23 mouse cellular contexts compared by ENCODE assay signal in genomic region chr13:47818924-47819564, GRCm38 (mm10).
DNase-seq lines count a peak whose midpoint lies in the region; ATAC-seq and TF ChIP-seq lines count a peak whose summit lies in the region.
"Had no signal": no experiment of that assay in that cellular context is flagged by ENCODE, and none has a peak within 500 bp of the region (broad histone marks: within the 10 kb centered on the region; RNA-seq: fewer than 3 reads in every experiment).

No protein-coding gene starts in this region.

- no peak for TF ChIP-seq EP300 in stomach, postnatal 0 days (optimal IDR thresholded peaks at IDR 0.05)

- H3K27ac ChIP-seq in lung, embryonic 14.5 days (ENCODE audit: low read depth) = peak overlapping the region; percentile 26; the same call in 1 of the 2 replicates
- 0 out of 2 replicates have a peak overlapping the region, but pooled peaks have one; percentile 20 for H3K27ac ChIP-seq in stomach, postnatal 0 days (replicated peaks)
- H3K27ac ChIP-seq in midbrain, embryonic 14.5 days (replicated peaks; ENCODE audit: low read depth, low read length) = no peak overlapping the region
- no peak overlapping the region for H3K27ac ChIP-seq in forebrain, postnatal 0 days (ENCODE audit: low read depth, low read length)
- H3K27ac ChIP-seq: embryonic facial prominence, embryonic 13.5 days; hindbrain, embryonic 15.5 days; limb, embryonic 15.5 days; liver, embryonic 15.5 days; midbrain, embryonic 15.5 days had no signal

- H3K4me3 ChIP-seq in lung, embryonic 14.5 days (ENCODE audit: low read depth, low read length) = no peak overlapping the region
- H3K4me3 ChIP-seq in lung, adult 2 months (replicated peaks; ENCODE audit: extremely low read depth, low read depth, low read length) = no peak overlapping the region
- H3K4me3 ChIP-seq in stomach, postnatal 0 days (ENCODE audit: low read depth, low read length) = no peak overlapping the region
- H3K4me3 ChIP-seq in midbrain, embryonic 14.5 days (replicated peaks; ENCODE audit: low read depth, low read length) = no peak overlapping the region
- H3K4me3 ChIP-seq in forebrain, postnatal 0 days (ENCODE audit: low read depth, low read length) = no peak overlapping the region
- H3K4me3 ChIP-seq: embryonic facial prominence, embryonic 13.5 days; hindbrain, embryonic 15.5 days; limb, embryonic 15.5 days; liver, embryonic 15.5 days; megakaryocyte, embryonic 14.5 days; midbrain, embryonic 15.5 days; myocyte had no signal

- no peaks in the 10 kb centered on the region for H3K27me3 ChIP-seq in lung, embryonic 14.5 days (ENCODE audit: insufficient read depth, low read length)
- H3K27me3 ChIP-seq in stomach, postnatal 0 days (ENCODE audit: control insufficient read depth, insufficient read depth, low read length) = no peaks in the 10 kb centered on the region
- H3K27me3 ChIP-seq in midbrain, embryonic 14.5 days (ENCODE audit: control insufficient read depth, insufficient read depth, low read length) = no peaks in the 10 kb centered on the region
- H3K27me3 ChIP-seq in forebrain, postnatal 0 days (ENCODE audit: insufficient read depth, low read length) = no peaks in the 10 kb centered on the region
- H3K27me3 ChIP-seq: embryonic facial prominence, embryonic 13.5 days; hindbrain, embryonic 15.5 days; limb, embryonic 15.5 days; liver, embryonic 15.5 days; megakaryocyte, embryonic 14.5 days; midbrain, embryonic 15.5 days; Patski had no signal

- no peak overlapping the region for H3K9ac ChIP-seq in lung, embryonic 14.5 days
- H3K9ac ChIP-seq in stomach, postnatal 0 days (ENCODE audit: low read length) = no peak overlapping the region
- no peak overlapping the region for H3K9ac ChIP-seq in midbrain, embryonic 14.5 days (replicated peaks; ENCODE audit: low read length)
- no peak overlapping the region for H3K9ac ChIP-seq in forebrain, postnatal 0 days
- H3K9ac ChIP-seq: embryonic facial prominence, embryonic 13.5 days; hindbrain, embryonic 15.5 days; limb, embryonic 15.5 days; liver, embryonic 15.5 days; midbrain, embryonic 15.5 days had no signal

- 18% methylated on average over 9 of the region's 9 CpGs for WGBS in lung, embryonic 14.5 days
- 35% methylated on average over 9 of the region's 9 CpGs for WGBS in lung, adult 2 months
- WGBS in stomach, postnatal 0 days = 30% methylated on average over 9 of the region's 9 CpGs
- 83% methylated on average over 9 of the region's 9 CpGs for WGBS in midbrain, embryonic 14.5 days
- 84% methylated on average over 9 of the region's 9 CpGs for WGBS in forebrain, postnatal 0 days

- peaks cover 5% of the 10 kb centered on the region; the same call in 1 of the 2 replicates for H3K4me1 ChIP-seq in lung, embryonic 14.5 days (ENCODE audit: insufficient read depth)
- no peaks in the 10 kb centered on the region for H3K4me1 ChIP-seq in lung, adult 2 months (ENCODE audit: control insufficient read depth, insufficient read depth, low read length)
- no peaks in the 10 kb centered on the region; the same call in 1 of the 2 replicates for H3K4me1 ChIP-seq in stomach, postnatal 0 days (replicated peaks; ENCODE audit: control insufficient read depth, insufficient read depth)
- no peaks in the 10 kb centered on the region for H3K4me1 ChIP-seq in midbrain, embryonic 14.5 days (ENCODE audit: control insufficient read depth, insufficient read depth, low read length)
- H3K4me1 ChIP-seq in forebrain, postnatal 0 days (ENCODE audit: insufficient read depth) = no peaks in the 10 kb centered on the region
- H3K4me1 ChIP-seq: embryonic facial prominence, embryonic 13.5 days; hindbrain, embryonic 15.5 days; limb, embryonic 15.5 days; liver, embryonic 15.5 days; megakaryocyte, embryonic 14.5 days; midbrain, embryonic 15.5 days had no signal

- TF ChIP-seq POLR2A in lung, adult 2 months (IDR thresholded peaks at IDR 0.05; ENCODE audit: borderline replicate concordance, extremely low read depth, low read depth, low read length) = no peak

- ATAC-seq in lung, embryonic 14.5 days (ENCODE audit: insufficient read depth) = peak; percentile 86
- ATAC-seq in stomach, postnatal 0 days (ENCODE audit: low FRiP score, low TSS enrichment) = peak; percentile 91
- no peak for ATAC-seq in midbrain, embryonic 14.5 days (ENCODE audit: low FRiP score, low TSS enrichment)
- no peak for ATAC-seq in forebrain, postnatal 0 days
- ATAC-seq: CD4-positive, CD25-positive, alpha-beta regulatory T cell, adult 4 months; midbrain, embryonic 15.5 days; Patski had no signal

- DNase-seq in adrenal gland, adult 2 months = peak; percentile 43
- DNase-seq in adrenal gland, adult 18-20 months (ENCODE audit: low spot score in 2 of 2) = no peak
- DNase-seq in lung, embryonic 14.5 days = peak; percentile 79
- no peak for DNase-seq in lung, adult 2 months
- DNase-seq in lung, postnatal 10 days = peak; percentile 35
- peak; percentile 80 for DNase-seq in stomach, postnatal 0 days (ENCODE audit: low spot score)
- no peak for DNase-seq in midbrain, embryonic 14.5 days
- no peak for DNase-seq in forebrain, postnatal 0 days
- DNase-seq: cerebellum, postnatal 10 days; kidney, adult 11 months; kidney, postnatal 10 days; thymus, adult 18-20 months; thymus, postnatal 4 days had no signal

- no peak for TF ChIP-seq CTCF in lung, embryonic 14.5 days (IDR thresholded peaks at IDR 0.05; ENCODE audit: low read depth)
- TF ChIP-seq CTCF in lung, adult 2 months (IDR thresholded peaks at IDR 0.05; ENCODE audit: insufficient read depth, low read length) = no peak
- no peak for TF ChIP-seq CTCF in stomach, postnatal 0 days (IDR thresholded peaks at IDR 0.05; ENCODE audit: low read depth)
- no peak for TF ChIP-seq CTCF in forebrain, postnatal 0 days (IDR thresholded peaks at IDR 0.05; ENCODE audit: low read depth)

- no peaks in the 10 kb centered on the region for H3K9me3 ChIP-seq in lung, embryonic 14.5 days (ENCODE audit: low read depth, low read length)
- H3K9me3 ChIP-seq in stomach, postnatal 0 days (ENCODE audit: control insufficient read depth, low read length) = no peaks in the 10 kb centered on the region
- H3K9me3 ChIP-seq in midbrain, embryonic 14.5 days (ENCODE audit: control insufficient read depth, low read length) = no peaks in the 10 kb centered on the region
- H3K9me3 ChIP-seq in forebrain, postnatal 0 days (ENCODE audit: low read length) = no peaks in the 10 kb centered on the region
- H3K9me3 ChIP-seq: embryonic facial prominence, embryonic 13.5 days; hindbrain, embryonic 15.5 days; limb, embryonic 15.5 days; liver, embryonic 15.5 days; midbrain, embryonic 15.5 days had no signal

- no peaks in the 10 kb centered on the region for H3K36me3 ChIP-seq in lung, embryonic 14.5 days (ENCODE audit: insufficient read depth)
- no peaks in the 10 kb centered on the region for H3K36me3 ChIP-seq in stomach, postnatal 0 days (ENCODE audit: control insufficient read depth, insufficient read depth, low read length)
- no peaks in the 10 kb centered on the region for H3K36me3 ChIP-seq in midbrain, embryonic 14.5 days (ENCODE audit: control insufficient read depth, insufficient read depth, low read length)
- H3K36me3 ChIP-seq in forebrain, postnatal 0 days (ENCODE audit: insufficient read depth) = no peaks in the 10 kb centered on the region
- H3K36me3 ChIP-seq: embryonic facial prominence, embryonic 13.5 days; hindbrain, embryonic 15.5 days; limb, embryonic 15.5 days; liver, embryonic 15.5 days; midbrain, embryonic 15.5 days had no signal

- H3K4me2 ChIP-seq in lung, embryonic 14.5 days = no peak overlapping the region
- no peak overlapping the region for H3K4me2 ChIP-seq in stomach, postnatal 0 days (replicated peaks; ENCODE audit: low read depth)
- no peak overlapping the region for H3K4me2 ChIP-seq in midbrain, embryonic 14.5 days (ENCODE audit: low read length)
- H3K4me2 ChIP-seq in forebrain, postnatal 0 days (ENCODE audit: low read depth) = no peak overlapping the region
- H3K4me2 ChIP-seq: embryonic facial prominence, embryonic 13.5 days; heart, embryonic 11.5 days; hindbrain, embryonic 15.5 days; limb, embryonic 15.5 days; liver, embryonic 15.5 days; midbrain, embryonic 15.5 days had no signal

Comparison
In these comparisons a context has a peak if more than half of its experiments do, and no peak if none do; other contexts are left out.
1. DNase-seq: peak in adrenal gland, adult 2 months (single experiment), lung, embryonic 14.5 days (single experiment), lung, postnatal 10 days (single experiment) and stomach, postnatal 0 days (single experiment); none in adrenal gland, adult 18-20 months (0 of 2), lung, adult 2 months (single experiment), midbrain, embryonic 14.5 days (single experiment) and forebrain, postnatal 0 days (single experiment).
2. ATAC-seq: peak in lung, embryonic 14.5 days (single experiment) and stomach, postnatal 0 days (single experiment); none in midbrain, embryonic 14.5 days (single experiment) and forebrain, postnatal 0 days (single experiment).
3. H3K27ac ChIP-seq: peak in lung, embryonic 14.5 days (single experiment) and stomach, postnatal 0 days (single experiment); none in midbrain, embryonic 14.5 days (single experiment) and forebrain, postnatal 0 days (single experiment).